19 mouse cellular contexts compared by ENCODE assay signal in genomic region chr11:95307526-95307925, GRCm38 (mm10). TPM values are rescaled to one million over a fixed set of nuclear protein-coding genes. Genes with fewer than 3 reads are reported as not detected.
A peak's percentile ranks its signal among the peaks of the same experiment; 100 is the strongest.
DNase-seq lines count a peak whose midpoint lies in the region; TF ChIP-seq lines count a peak whose summit lies in the region.
"Had no signal": no experiment of that assay in that cellular context is flagged by ENCODE, and none has a peak within 500 bp of the region (broad histone marks: within the 10 kb centered on the region; RNA-seq: fewer than 3 reads in every experiment).

No protein-coding gene starts in this region.

- H3K27me3 ChIP-seq in kidney, adult 2 months (replicated peaks; ENCODE audit: control insufficient read depth, insufficient read depth, low read length), result no peaks in the 10 kb centered on the region
- no peaks in the 10 kb centered on the region for H3K27me3 ChIP-seq in liver, adult 2 months (ENCODE audit: control insufficient read depth, insufficient read depth, low read length)
- no peaks in the 10 kb centered on the region for H3K27me3 ChIP-seq in small intestine, adult 2 months (ENCODE audit: control insufficient read depth, insufficient read depth, low read length)
- H3K27me3 ChIP-seq: hindbrain, embryonic 13.5 days had no signal

- H3K9ac ChIP-seq in liver, adult 2 months (ENCODE audit: low read depth, low read length), result no peak overlapping the region
- H3K9ac ChIP-seq: hindbrain, embryonic 13.5 days had no signal

- no peak overlapping the region for H3K27ac ChIP-seq in kidney, adult 2 months (ENCODE audit: insufficient read depth, low read depth, low read length)
- H3K27ac ChIP-seq in liver, adult 2 months (replicated peaks; ENCODE audit: insufficient read depth, low read depth, low read length), result no peak overlapping the region
- peak overlapping the region; percentile 74 for H3K27ac ChIP-seq in small intestine, adult 2 months (ENCODE audit: insufficient read depth, low read depth, low read length)
- H3K27ac ChIP-seq: gastrocnemius, adult 2 months; hindbrain, embryonic 13.5 days; kidney, postnatal 0 days had no signal

- peaks cover 6% of the 10 kb centered on the region; the same call in 1 of the 2 replicates for H3K4me1 ChIP-seq in kidney, adult 2 months (ENCODE audit: control insufficient read depth, insufficient read depth, low read length)
- peaks cover 8% of the 10 kb centered on the region; the same call in 1 of the 2 replicates for H3K4me1 ChIP-seq in liver, adult 2 months (ENCODE audit: control insufficient read depth, insufficient read depth, low read length)
- H3K4me1 ChIP-seq in small intestine, adult 2 months (ENCODE audit: control insufficient read depth, insufficient read depth, insufficient read length, low read length), result peaks cover 5% of the 10 kb centered on the region; the same call in 1 of the 2 replicates

- H3K79me2 ChIP-seq in liver, adult 2 months (ENCODE audit: control insufficient read depth, insufficient read depth, low read length), result peaks cover 18% of the 10 kb centered on the region; the same call in 1 of the 2 replicates

- 40% methylated on average over 8 of the region's 8 CpGs for WGBS in kidney, adult 2 months
- 45% methylated on average over 8 of the region's 8 CpGs for WGBS in liver, adult 2 months
- 25% methylated on average over 8 of the region's 8 CpGs for WGBS in small intestine, adult 2 months

- no peak overlapping the region for H3K4me3 ChIP-seq in kidney, adult 2 months (ENCODE audit: insufficient read depth, low read depth, low read length)
- H3K4me3 ChIP-seq in liver, adult 2 months (ENCODE audit: insufficient read depth, low read depth, low read length), result no peak overlapping the region
- no peak overlapping the region for H3K4me3 ChIP-seq in small intestine, adult 2 months (ENCODE audit: low read depth, low read length)
- H3K4me3 ChIP-seq: gastrocnemius, adult 2 months; hindbrain, embryonic 13.5 days had no signal

- no peak for TF ChIP-seq POLR2A in kidney, adult 2 months (IDR thresholded peaks at IDR 0.05; ENCODE audit: low read depth, low read length)
- TF ChIP-seq POLR2A in liver, adult 2 months (IDR thresholded peaks at IDR 0.05; ENCODE audit: extremely low read depth, insufficient read depth, low read length), result no peak
- no peak for TF ChIP-seq POLR2A in small intestine, adult 2 months (IDR thresholded peaks at IDR 0.05; ENCODE audit: low read depth, low read length)

- H3K36me3 ChIP-seq in kidney, adult 2 months (ENCODE audit: control insufficient read depth, insufficient read depth, low read length), result no peaks in the 10 kb centered on the region
- H3K36me3 ChIP-seq in liver, adult 2 months (ENCODE audit: control insufficient read depth, insufficient read depth, low read length), result peaks cover 12% of the 10 kb centered on the region
- H3K36me3 ChIP-seq in small intestine, adult 2 months (ENCODE audit: control insufficient read depth, insufficient read depth, low read length), result peaks cover 19% of the 10 kb centered on the region

- no peak for TF ChIP-seq CTCF in kidney, adult 2 months (conservative IDR thresholded peaks at IDR 0.05; ENCODE audit: insufficient read depth, insufficient read length, low read depth, low read length)
- TF ChIP-seq CTCF in liver, adult 2 months (IDR thresholded peaks at IDR 0.05; ENCODE audit: low read depth, low read length), result no peak
- no peak for TF ChIP-seq CTCF in small intestine, adult 2 months (IDR thresholded peaks at IDR 0.05; ENCODE audit: extremely low read depth, insufficient read length, insufficient replicate concordance, low read depth, low read length)

- peak; percentile 61 for DNase-seq in kidney, adult 2 months
- no peak for DNase-seq in kidney, postnatal 14 days
- peak; percentile 38 for DNase-seq in ES-CJ7 (ENCODE audit: low read depth, low spot score)
- peak; percentile 41 for DNase-seq in liver, adult 2 months (ENCODE audit: extremely low read depth, low read depth, low spot score)
- DNase-seq in lung, postnatal 25 days (ENCODE audit: low spot score), result no peak
- no peak for DNase-seq in cerebellum, adult 9-10 months
- DNase-seq: adrenal gland, adult 8-10 months; cerebellum, adult 9-11 months; embryo, embryonic 11 days; gastrocnemius, adult 2 months; left cerebral cortex, postnatal 4 days; right cerebral cortex, postnatal 4 days had no signal

RNA-seq across cellular contexts. Expression of gene Kat7, which starts 2.5 kb away (rescaled TPM):
- polyA plus RNA-seq in kidney, adult 2 months (2012; rRNA removed), result 27.3 and 30.0 TPM in 2 replicates
- total RNA-seq in liver, adult 2 months (2014; rRNA removed), result 12.2 and 15.6 TPM in 2 replicates
- polyA plus RNA-seq in liver, adult 2 months (2012; rRNA removed), result 12.9 and 13.1 TPM in 2 replicates
- polyA plus RNA-seq in small intestine, adult 2 months (2012; rRNA removed), result 9.6 and 19.4 TPM in 2 replicates

RNA-seq across cellular contexts. Expression of gene Fam117a, which starts 29.3 kb away (rescaled TPM):
- 20.8 and 22.7 TPM in 2 replicates for polyA plus RNA-seq in kidney, adult 2 months (2012; rRNA removed)
- 1.8 TPM in 2 replicates for total RNA-seq in liver, adult 2 months (2014; rRNA removed)
- polyA plus RNA-seq in liver, adult 2 months (2012; rRNA removed), result 6.4 and 7.4 TPM in 2 replicates
- 9.6 and 15.6 TPM in 2 replicates for polyA plus RNA-seq in small intestine, adult 2 months (2012; rRNA removed)

RNA-seq across cellular contexts. Expression of gene Tac4, which starts 46.2 kb away (rescaled TPM):
- 0.09 TPM in 1 of 2 replicates, not detected in the other for polyA plus RNA-seq in kidney, adult 2 months (2012; rRNA removed)
- total RNA-seq in liver, adult 2 months (2014; rRNA removed), result not detected in 2 replicates
- polyA plus RNA-seq in liver, adult 2 months (2012; rRNA removed), result not detected in 2 replicates
- 0.24 TPM in 1 of 2 replicates, not detected in the other for polyA plus RNA-seq in small intestine, adult 2 months (2012; rRNA removed)
- total RNA-seq: adrenal gland, adult 8-10 months; gastrocnemius, adult 2 months; layer of hippocampus, postnatal 14 days; left cerebral cortex, postnatal 4 days; monocyte, adult 5-6 weeks had no signal
- polyA plus RNA-seq: brain, embryonic 14.5 days; heart, embryonic 16.5 days; hindbrain, embryonic 13.5 days had no signal

Comparison
In these comparisons a context has a peak if more than half of its experiments do, and no peak if none do; other contexts are left out.
1. DNase-seq: peak in kidney, adult 2 months (single experiment), ES-CJ7 (single experiment) and liver, adult 2 months (single experiment); none in kidney, postnatal 14 days (single experiment), lung, postnatal 25 days (single experiment) and cerebellum, adult 9-10 months (single experiment).